Mouse (Mus musculus) hindbrain, embryonic 14.5 days (tissue): ENCODE measurements at regions not wholly inside any gene's neighbourhood (a gene's known extent, or its start where the extent isn't known, plus 50 kb on each side); places are given as distances from the start of the nearest gene placed in this dataset.

ENCODE experiments used
- ATAC-seq: fragments of 200-750 bp; cut with Nextera tagmentation; 2 replicates; pipeline ENCODE4 v1.8.0; 2017; ENCODE audit warnings: moderate number of reproducible peaks, mild to moderate bottlenecking, moderate TSS enrichment, moderate library complexity; ENCODE audit not compliant: low FRiP score
- DNase-seq: peaks from one replicate; pipeline ENCODE4 v3.0.0-alpha.2; 2015; ENCODE audit warnings: low spot score
- H3K27ac ChIP-seq: fragments of 300-500 bp; sonication (generic); 2 replicates; pipeline ENCODE4 v1.5.1; 2014; ENCODE audit warnings: mild to moderate bottlenecking, moderate library complexity
- H3K27me3 ChIP-seq: fragments of 300-500 bp; sonication (generic); 2 replicates; pipeline ENCODE4 v1.6.1; 2014; ENCODE audit warnings: mild to moderate bottlenecking, low read length, mixed read lengths; ENCODE audit not compliant: control insufficient read depth, insufficient read depth
- H3K36me3 ChIP-seq: fragments of 300-500 bp; sonication (generic); replicated peaks from 2 replicates; pipeline ENCODE4 v1.6.1; 2014; ENCODE audit not compliant: control insufficient read depth, insufficient read depth
- H3K4me1 ChIP-seq: fragments of 300-500 bp; sonication (generic); replicated peaks from 2 replicates; pipeline ENCODE4 v1.6.1; 2014; ENCODE audit warnings: antibody characterized with exemption, low read length, mixed read lengths; ENCODE audit not compliant: control insufficient read depth, insufficient read depth
- H3K4me2 ChIP-seq: fragments of 300-500 bp; sonication (generic); replicated peaks from 2 replicates; pipeline ENCODE4 v1.6.1; 2014; ENCODE audit warnings: mild to moderate bottlenecking, moderate library complexity
- H3K4me3 ChIP-seq: fragments of 300-500 bp; sonication (generic); replicated peaks from 2 replicates; pipeline ENCODE4 v1.5.1; 2014; ENCODE audit warnings: mild to moderate bottlenecking, low read length
- H3K9ac ChIP-seq: fragments of 300-500 bp; sonication (generic); 2 replicates; pipeline ENCODE4 v1.6.1; 2014
- H3K9me3 ChIP-seq: fragments of 300-500 bp; sonication (generic); 2 replicates; pipeline ENCODE4 v1.6.1; 2016; ENCODE audit warnings: low read length; ENCODE audit not compliant: control insufficient read depth
- WGBS: fragments of 180-500 bp; shearing (Covaris S2); extraction: QIAGEN DNeasy Blood & Tissue Kit; methylation state at CpG from one replicate; pipeline ENCODE4 v1.1.7; 2014; 5-methylcytosine and 5-hydroxymethylcytosine counted together

GRCm38 (mm10) chr2:71633471-71633870, 86.9 kb upstream of the Dlx2 start:
- H3K9ac ChIP-seq, result no peak overlapping the region
- DNase-seq, result no peak
- H3K27ac ChIP-seq, result no peak overlapping the region
- no peak for ATAC-seq
- peaks cover 23% of the 10 kb centered on the region for H3K4me1 ChIP-seq
- no peaks in the 10 kb centered on the region for H3K36me3 ChIP-seq
- 80% methylated on average over 6 of the region's 6 CpGs for WGBS
- no peaks in the 10 kb centered on the region for H3K27me3 ChIP-seq
- H3K9me3 ChIP-seq, result no peaks in the 10 kb centered on the region
- H3K4me3 ChIP-seq, result no peak overlapping the region
- no peak overlapping the region for H3K4me2 ChIP-seq

DNA sequence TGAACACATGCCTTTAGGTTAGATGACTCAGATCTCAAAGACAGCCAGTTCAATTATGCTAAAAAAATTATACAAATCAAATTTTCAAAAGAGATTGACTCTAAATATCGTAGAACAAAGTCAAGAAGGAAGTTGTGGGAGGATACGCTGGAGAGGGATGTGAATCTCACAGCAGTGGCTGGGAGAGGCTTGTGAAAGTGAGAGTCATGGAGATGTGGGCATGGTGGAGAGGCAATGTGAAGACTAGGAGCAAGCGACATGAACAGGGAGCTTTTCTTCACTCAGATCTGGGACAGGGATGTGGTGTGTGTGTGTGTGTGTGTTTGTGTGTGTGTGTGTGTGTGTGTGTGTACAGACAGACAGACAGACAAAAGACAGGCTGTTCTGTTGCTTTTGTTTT, 87.9 kb upstream of the Dlx2 start:
- H3K9ac ChIP-seq, result no peak overlapping the region
- H3K36me3 ChIP-seq, result no peaks in the 10 kb centered on the region
- no peaks in the 10 kb centered on the region for H3K9me3 ChIP-seq
- no peak overlapping the region for H3K27ac ChIP-seq
- WGBS, result 75% methylated on average over 3 of the region's 3 CpGs
- peaks cover 15% of the 10 kb centered on the region for H3K4me1 ChIP-seq
- DNase-seq, result no peak
- H3K27me3 ChIP-seq, result no peaks in the 10 kb centered on the region
- ATAC-seq, result no peak
- no peak overlapping the region for H3K4me3 ChIP-seq
- H3K4me2 ChIP-seq, result no peak overlapping the region

DNA sequence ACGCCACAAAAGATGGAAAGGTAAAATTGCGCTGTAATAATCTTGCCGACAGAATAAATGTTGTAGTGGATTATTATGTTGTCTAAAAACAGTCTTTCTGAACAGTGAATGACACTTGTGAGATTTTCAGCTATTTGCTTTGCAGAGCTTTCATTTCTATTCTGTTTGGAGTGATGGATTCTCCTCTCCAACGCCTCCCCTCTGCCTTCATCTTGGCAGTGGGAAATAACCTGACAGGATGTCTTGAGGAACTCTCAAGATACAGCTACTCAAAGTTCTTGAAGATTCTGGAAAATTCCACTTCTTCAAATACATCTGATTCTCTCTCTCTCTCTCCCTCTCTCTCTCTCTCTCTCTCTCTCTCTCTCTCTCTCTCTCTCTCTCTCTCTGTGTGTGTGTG, 89.6 kb upstream of the Dlx2 start:
- Histone ChIP-seq H3K4me2 (no peak overlapping the region), H3K4me1 (peaks cover 6% of the 10 kb centered on the region; the same call in 1 of the 2 replicates), H3K9ac (no peak overlapping the region), H3K9me3 (0 out of 2 replicates have a peak, but pooled peaks cover 3% of the 10 kb centered on the region), H3K4me3 (no peak overlapping the region), H3K27ac (no peak overlapping the region), H3K27me3 (no peaks in the 10 kb centered on the region), H3K36me3 (no peaks in the 10 kb centered on the region)
- WGBS, result 75% methylated on average over 4 of the region's 4 CpGs
- DNase-seq (no peak), ATAC-seq (no peak)

DNA sequence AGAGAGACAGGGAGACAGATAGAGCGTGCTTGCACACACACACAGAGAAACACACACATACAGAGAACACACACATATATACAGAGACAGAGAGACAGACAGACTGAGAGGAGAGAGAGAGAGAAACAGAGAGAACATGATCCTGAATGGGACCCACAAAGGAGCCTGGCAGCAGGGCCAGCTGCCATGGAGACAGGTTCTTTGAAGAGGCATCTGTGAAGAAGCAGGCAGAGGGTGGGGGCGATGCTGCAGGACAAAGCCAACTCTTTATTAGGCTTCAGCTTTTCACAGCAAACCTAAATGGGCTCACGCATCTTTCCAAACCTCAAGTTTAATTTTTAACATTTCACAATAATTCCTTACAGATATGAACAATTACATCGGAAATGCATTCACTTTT, 90.0 kb upstream of the Dlx2 start:
- DNase-seq (peak; percentile 52), ATAC-seq (peak; percentile 71; the same call in 1 of the 2 replicates)
- Histone ChIP-seq H3K4me2 (no peak overlapping the region), H3K36me3 (no peaks in the 10 kb centered on the region), H3K27me3 (no peaks in the 10 kb centered on the region), H3K9ac (no peak overlapping the region), H3K4me3 (no peak overlapping the region), H3K4me1 (peaks cover 6% of the 10 kb centered on the region; the same call in 1 of the 2 replicates), H3K27ac (no peak overlapping the region), H3K9me3 (0 out of 2 replicates have a peak, but pooled peaks cover 5% of the 10 kb centered on the region)
- 33% methylated on average over 4 of the region's 4 CpGs for WGBS

DNA sequence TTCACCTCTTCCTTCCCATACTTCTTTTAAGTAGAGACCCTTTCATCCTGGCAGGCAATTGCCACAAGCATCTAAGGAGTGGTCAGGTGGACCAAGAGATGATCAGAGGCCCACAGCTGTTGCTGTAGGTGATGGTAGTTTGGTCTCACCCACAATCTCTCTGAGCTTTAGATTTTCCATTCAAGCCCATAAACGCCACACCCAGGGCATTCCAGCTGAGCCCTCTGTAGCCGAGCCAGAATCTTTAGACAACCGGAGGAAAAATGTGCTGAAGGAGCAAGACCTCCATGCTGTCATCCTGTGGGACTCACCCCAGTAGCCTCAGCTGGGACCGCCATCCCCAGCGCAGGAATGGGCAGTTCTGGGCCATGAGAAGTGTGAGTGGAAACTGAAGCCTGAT, 93.7 kb upstream of the Dlx2 start:
- DNase-seq, result no peak
- no peaks in the 10 kb centered on the region for H3K36me3 ChIP-seq
- no peak overlapping the region for H3K4me3 ChIP-seq
- 0 out of 2 replicates have a peak, but pooled peaks cover 5% of the 10 kb centered on the region for H3K9me3 ChIP-seq
- WGBS, result 92% methylated on average over 5 of the region's 5 CpGs
- H3K9ac ChIP-seq, result no peak overlapping the region
- H3K27ac ChIP-seq, result no peak overlapping the region
- no peak overlapping the region for H3K4me2 ChIP-seq
- H3K27me3 ChIP-seq, result no peaks in the 10 kb centered on the region
- no peak for ATAC-seq
- peaks cover 6% of the 10 kb centered on the region; the same call in 1 of the 2 replicates for H3K4me1 ChIP-seq

- DNase-seq (no peak), ATAC-seq (no peak; the same call in 1 of the 2 replicates)
Observed at GRCm38 (mm10) chr2:71644038-71644470, 97.5 kb upstream of the Dlx2 start.

GRCm38 (mm10) chr2:71647914-71648497, 97.4 kb upstream of the Itga6 start:
- Histone ChIP-seq H3K9ac (no peak overlapping the region), H3K9me3 (no peaks in the 10 kb centered on the region), H3K4me1 (peaks cover 16% of the 10 kb centered on the region), H3K27me3 (no peaks in the 10 kb centered on the region), H3K27ac (no peak overlapping the region), H3K36me3 (no peaks in the 10 kb centered on the region), H3K4me2 (no peak overlapping the region), H3K4me3 (no peak overlapping the region)
- 68% methylated on average over 14 of the region's 14 CpGs for WGBS
- DNase-seq (no peak), ATAC-seq (peak; percentile 31; the same call in 1 of the 2 replicates)

More at GRCm38 (mm10) chr2:71644038-71644470, 97.5 kb upstream of the Dlx2 start:
- H3K27me3 ChIP-seq, result no peaks in the 10 kb centered on the region
- H3K4me1 ChIP-seq, result 0 out of 2 replicates have a peak, but pooled peaks cover 4% of the 10 kb centered on the region
- no peak overlapping the region for H3K27ac ChIP-seq
- 53% methylated on average over 6 of the region's 6 CpGs for WGBS
- H3K4me3 ChIP-seq, result no peak overlapping the region
- H3K36me3 ChIP-seq, result no peaks in the 10 kb centered on the region
- no peak overlapping the region for H3K9ac ChIP-seq
- 0 out of 2 replicates have a peak, but pooled peaks cover 5% of the 10 kb centered on the region for H3K9me3 ChIP-seq
- H3K4me2 ChIP-seq, result no peak overlapping the region

DNA sequence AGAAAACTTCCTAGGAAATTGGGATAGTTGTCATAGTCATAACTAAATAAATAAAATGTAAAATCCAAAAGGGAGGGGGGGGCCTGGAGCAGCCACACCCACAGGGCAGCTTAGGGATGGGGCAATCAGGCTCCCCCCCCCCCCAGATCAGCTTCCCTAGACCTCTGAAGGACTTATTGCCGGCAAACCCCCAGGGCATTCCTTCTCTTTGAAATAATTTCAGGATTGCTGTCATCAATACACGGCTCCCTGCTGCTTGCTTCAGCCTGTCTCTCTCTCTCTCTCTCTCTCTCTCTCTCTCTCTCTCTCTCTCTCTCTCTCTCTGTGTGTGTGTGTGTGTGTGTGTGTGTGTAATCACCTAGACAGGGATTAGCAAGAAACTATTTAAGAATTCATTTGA, 93.8 kb upstream of the Itga6 start:
- Histone ChIP-seq H3K4me2 (0 out of 2 replicates have a peak overlapping the region, but pooled peaks have one; percentile 28), H3K9me3 (no peaks in the 10 kb centered on the region), H3K4me1 (peaks cover 29% of the 10 kb centered on the region), H3K36me3 (no peaks in the 10 kb centered on the region), H3K27ac (no peak overlapping the region), H3K4me3 (no peak overlapping the region), H3K27me3 (no peaks in the 10 kb centered on the region), H3K9ac (0 out of 2 replicates have a peak overlapping the region, but pooled peaks have one; percentile 24)
- ATAC-seq (no peak), DNase-seq (no peak)
- WGBS, result 5% methylated on average over 2 of the region's 2 CpGs

DNA sequence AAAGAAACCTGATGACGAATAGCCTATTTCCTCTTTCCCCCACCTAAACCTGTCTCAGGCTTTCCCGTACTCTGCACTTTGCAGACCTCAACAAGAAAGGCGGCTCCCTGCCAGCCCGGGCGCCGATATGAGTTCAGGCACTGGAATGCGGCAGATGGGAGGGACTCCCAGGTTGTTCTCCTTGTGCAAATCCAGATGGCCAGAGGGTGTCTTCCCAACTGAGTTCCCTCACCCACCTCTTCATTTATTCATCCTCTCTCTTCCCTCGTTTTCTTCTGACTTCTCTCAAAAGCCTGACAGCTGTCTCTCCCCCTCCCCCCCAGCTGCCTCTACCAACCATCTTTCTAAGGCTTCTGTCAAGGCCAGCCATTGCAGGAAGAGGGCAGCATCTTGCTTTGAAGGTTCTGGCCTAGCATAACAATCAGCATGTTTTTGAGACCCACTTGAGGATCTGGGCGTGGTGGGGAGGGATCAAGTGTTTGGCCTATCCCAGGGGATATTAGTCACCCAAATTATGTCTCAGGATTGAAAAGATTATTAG, 93.1 kb upstream of the Itga6 start:
- WGBS, result 9% methylated on average over 9 of the region's 9 CpGs
- ATAC-seq, result peak; percentile 19; the same call in 1 of the 2 replicates
- H3K27ac ChIP-seq, result peak overlapping the region; percentile 61
- peak; percentile 42 for DNase-seq
- no peaks in the 10 kb centered on the region for H3K27me3 ChIP-seq
- no peaks in the 10 kb centered on the region for H3K9me3 ChIP-seq
- H3K9ac ChIP-seq, result 0 out of 2 replicates have a peak overlapping the region, but pooled peaks have one; percentile 24
- no peak overlapping the region for H3K4me3 ChIP-seq
- no peaks in the 10 kb centered on the region for H3K36me3 ChIP-seq
- peaks cover 29% of the 10 kb centered on the region for H3K4me1 ChIP-seq
- H3K4me2 ChIP-seq, result peak overlapping the region; percentile 28; the same call in 1 of the 2 replicates
